Comparison of ENCODE assay signal across 14 mouse cellular contexts in genomic region chr11:21974005-21974531, GRCm38 (mm10). TPM values are rescaled to one million over a fixed set of nuclear protein-coding genes. Genes with fewer than 3 reads are reported as not detected.
DNase-seq lines count a peak whose midpoint lies in the region; ATAC-seq and TF ChIP-seq lines count a peak whose summit lies in the region.
"Had no signal": no experiment of that assay in that cellular context is flagged by ENCODE, and none has a peak within 500 bp of the region (broad histone marks: within the 10 kb centered on the region; RNA-seq: fewer than 3 reads in every experiment).

No protein-coding gene starts in this region.

- no peak overlapping the region for H3K4me2 ChIP-seq in intestine, postnatal 0 days (replicated peaks; ENCODE audit: low read depth)
- no peak overlapping the region for H3K4me2 ChIP-seq in intestine, embryonic 15.5 days (replicated peaks)
- no peak overlapping the region for H3K4me2 ChIP-seq in midbrain, postnatal 0 days (ENCODE audit: low read depth, low read length, poor library complexity, severe bottlenecking)
- H3K4me2 ChIP-seq in midbrain, embryonic 15.5 days: no peak overlapping the region
- H3K4me2 ChIP-seq: embryonic facial prominence, embryonic 15.5 days; heart, embryonic 11.5 days; hindbrain, embryonic 15.5 days; lung, embryonic 15.5 days had no signal

- no peak overlapping the region for H3K27ac ChIP-seq in intestine, postnatal 0 days (ENCODE audit: low read depth, low read length)
- no peak overlapping the region for H3K27ac ChIP-seq in intestine, embryonic 15.5 days
- H3K27ac ChIP-seq in midbrain, postnatal 0 days (ENCODE audit: low read depth, low read length): no peak overlapping the region
- no peak overlapping the region for H3K27ac ChIP-seq in midbrain, embryonic 15.5 days
- H3K27ac ChIP-seq: embryonic facial prominence, embryonic 15.5 days; hindbrain, embryonic 15.5 days; lung, embryonic 15.5 days had no signal

- no peak overlapping the region for H3K9ac ChIP-seq in intestine, postnatal 0 days (ENCODE audit: low read depth, low read length)
- no peak overlapping the region for H3K9ac ChIP-seq in intestine, embryonic 15.5 days
- no peak overlapping the region for H3K9ac ChIP-seq in midbrain, postnatal 0 days (replicated peaks; ENCODE audit: low read length, poor library complexity, severe bottlenecking)
- no peak overlapping the region for H3K9ac ChIP-seq in midbrain, embryonic 15.5 days
- H3K9ac ChIP-seq: embryonic facial prominence, embryonic 15.5 days; hindbrain, embryonic 15.5 days; lung, embryonic 15.5 days had no signal

- no peaks in the 10 kb centered on the region for H3K36me3 ChIP-seq in intestine, postnatal 0 days (ENCODE audit: control insufficient read depth, insufficient read depth)
- no peaks in the 10 kb centered on the region for H3K36me3 ChIP-seq in intestine, embryonic 15.5 days
- H3K36me3 ChIP-seq in midbrain, postnatal 0 days (ENCODE audit: insufficient read depth, low read length): no peaks in the 10 kb centered on the region
- H3K36me3 ChIP-seq in midbrain, embryonic 15.5 days (replicated peaks): no peaks in the 10 kb centered on the region
- H3K36me3 ChIP-seq: embryonic facial prominence, embryonic 15.5 days; hindbrain, embryonic 15.5 days; lung, embryonic 15.5 days had no signal

- H3K27me3 ChIP-seq in intestine, postnatal 0 days (replicated peaks; ENCODE audit: control insufficient read depth, insufficient read depth, low read length): no peaks in the 10 kb centered on the region
- no peaks in the 10 kb centered on the region for H3K27me3 ChIP-seq in intestine, embryonic 15.5 days (replicated peaks)
- H3K27me3 ChIP-seq in midbrain, postnatal 0 days (ENCODE audit: insufficient read depth, low read length): no peaks in the 10 kb centered on the region
- no peaks in the 10 kb centered on the region for H3K27me3 ChIP-seq in midbrain, embryonic 15.5 days (replicated peaks)
- H3K27me3 ChIP-seq: embryonic facial prominence, embryonic 15.5 days; hindbrain, embryonic 15.5 days; lung, embryonic 15.5 days had no signal

- peak; percentile 55 for TF ChIP-seq CTCF in intestine, postnatal 0 days (IDR thresholded peaks at IDR 0.05; ENCODE audit: low read depth)
- TF ChIP-seq CTCF in midbrain, postnatal 0 days (IDR thresholded peaks at IDR 0.05): peak; percentile 9; the same call in 1 of the 2 replicates

- no peak for DNase-seq in midbrain, postnatal 0 days (ENCODE audit: low spot score)
- peak; percentile 9 for DNase-seq in ZHBTc4 (ENCODE audit: low read depth, low spot score)
- DNase-seq in adrenal gland, adult 18-20 months (ENCODE audit: low spot score in 2 of 2): no peak
- DNase-seq in cerebellum, adult 9-10 months: no peak
- DNase-seq: adrenal gland, postnatal 10 days; cerebellum, adult 11 months; kidney, postnatal 25 days had no signal

- no peak overlapping the region for H3K4me3 ChIP-seq in intestine, postnatal 0 days (ENCODE audit: low read depth, low read length)
- H3K4me3 ChIP-seq in intestine, embryonic 15.5 days (replicated peaks): no peak overlapping the region
- no peak overlapping the region for H3K4me3 ChIP-seq in midbrain, postnatal 0 days (ENCODE audit: low read depth, low read length)
- H3K4me3 ChIP-seq in midbrain, embryonic 15.5 days: no peak overlapping the region
- H3K4me3 ChIP-seq: embryonic facial prominence, embryonic 15.5 days; hindbrain, embryonic 15.5 days; lung, embryonic 15.5 days had no signal

- no peaks in the 10 kb centered on the region for H3K4me1 ChIP-seq in intestine, postnatal 0 days (replicated peaks; ENCODE audit: control insufficient read depth, insufficient read depth, low read length)
- H3K4me1 ChIP-seq in intestine, embryonic 15.5 days (replicated peaks): no peaks in the 10 kb centered on the region
- no peaks in the 10 kb centered on the region for H3K4me1 ChIP-seq in midbrain, postnatal 0 days (ENCODE audit: insufficient read depth, low read length)
- H3K4me1 ChIP-seq in midbrain, embryonic 15.5 days: no peaks in the 10 kb centered on the region
- H3K4me1 ChIP-seq: embryonic facial prominence, embryonic 15.5 days; hindbrain, embryonic 15.5 days; lung, embryonic 15.5 days had no signal

- no peak for ATAC-seq in intestine, postnatal 0 days
- no peak for ATAC-seq in intestine, embryonic 15.5 days
- ATAC-seq in midbrain, postnatal 0 days (ENCODE audit: low FRiP score): no peak
- no peak for ATAC-seq in midbrain, embryonic 15.5 days (replicated peaks)

- no peaks in the 10 kb centered on the region for H3K9me3 ChIP-seq in intestine, postnatal 0 days (ENCODE audit: control insufficient read depth)
- no peaks in the 10 kb centered on the region for H3K9me3 ChIP-seq in intestine, embryonic 15.5 days
- H3K9me3 ChIP-seq in midbrain, postnatal 0 days (ENCODE audit: low read length): no peaks in the 10 kb centered on the region
- no peaks in the 10 kb centered on the region for H3K9me3 ChIP-seq in midbrain, embryonic 15.5 days
- H3K9me3 ChIP-seq: embryonic facial prominence, embryonic 15.5 days; hindbrain, embryonic 15.5 days; lung, embryonic 15.5 days had no signal

- WGBS in intestine, postnatal 0 days: 74% methylated on average over 5 of the region's 5 CpGs
- 80% methylated on average over 5 of the region's 5 CpGs for WGBS in intestine, embryonic 15.5 days
- 84% methylated on average over 5 of the region's 5 CpGs for WGBS in midbrain, postnatal 0 days
- WGBS in midbrain, embryonic 15.5 days: 82% methylated on average over 5 of the region's 5 CpGs

RNA-seq across cellular contexts. Expression of gene Otx1, which starts 28.6 kb away (rescaled TPM):
- not detected in 2 replicates for polyA plus RNA-seq in intestine, postnatal 0 days (2015; fragmentation: Nextera tagmentation; extraction: Ambion mirVana)
- not detected in 2 replicates for polyA plus RNA-seq in intestine, embryonic 15.5 days (2015; fragmentation: Nextera tagmentation; extraction: Ambion mirVana)
- 5.5 and 6.5 TPM in 2 replicates for total RNA-seq in midbrain, postnatal 0 days (2014; rRNA removed)
- polyA plus RNA-seq in midbrain, postnatal 0 days (2015; fragmentation: Nextera tagmentation; extraction: Ambion mirVana): 7.6 and 8.1 TPM in 2 replicates
- 11.5 and 12.2 TPM in 2 replicates for polyA plus RNA-seq in midbrain, embryonic 15.5 days (2015; fragmentation: Nextera tagmentation; extraction: Ambion mirVana)
- not detected for total RNA-seq in adrenal gland, adult 18-20 months (2021)
